Mouse (Mus musculus): ENCODE results near the gene Mrpl44. TPM values are rescaled to one million over a fixed set of nuclear protein-coding genes. Genes with fewer than 3 reads are reported as not detected.

The Mrpl44 gene
- polyA plus RNA-seq, 1 experiment, result 22.9 TPM

- H3K4me1 ChIP-seq (ENCODE audit: control insufficient read depth, insufficient read depth, low read length), result peaks cover 5% of the 10 kb centered on the region
- H3K4me3 ChIP-seq (ENCODE audit: insufficient read depth, low read length), result no peak overlapping the region
- TF ChIP-seq CTCF (IDR thresholded peaks at IDR 0.05; ENCODE audit: extremely low read depth, insufficient read depth, low read length), result no peak
- no peak for TF ChIP-seq POLR2A (IDR thresholded peaks at IDR 0.05; ENCODE audit: extremely low read depth, insufficient read depth, low read length)
- H3K27ac ChIP-seq (ENCODE audit: insufficient read depth, low read length), result peak overlapping the region; percentile 68; the same call in 1 of the 2 replicates
These were observed 48.3 kb downstream of the Mrpl44 start for GRCm38 (mm10) chr1:79823951-79824633.

Other genes with a start within 250 kb of the Mrpl44 start
- gene Ap1s3, start 104.0 kb upstream of the Mrpl44 start, polyA plus RNA-seq (2012; rRNA removed), result 1.9 and 2.0 TPM in 2 replicates
- gene Wdfy1, start 125 bp downstream of the Mrpl44 start, polyA plus RNA-seq (2012; rRNA removed), result 22.3 and 24.5 TPM in 2 replicates
- gene Serpine2, start 85.2 kb downstream of the Mrpl44 start, polyA plus RNA-seq (2012; rRNA removed), result 135 and 149 TPM in 2 replicates

Data from cortical plate, adult 2 months (tissue).